Mouse (Mus musculus) small intestine, adult 2 months (tissue): ENCODE results near the gene Cant1. TPM values are rescaled to one million over a fixed set of nuclear protein-coding genes. Genes with fewer than 3 reads are reported as not detected.
A peak's percentile ranks its signal among the peaks of the same experiment; 100 is the strongest.

ENCODE experiments used
- H3K27ac ChIP-seq: fragments of 200-500 bp; 2 replicates; pipeline ENCODE4 v1.5.1; 2012; ENCODE audit warnings: low read depth, low read length, control low read depth, inconsistent platforms; ENCODE audit not compliant: insufficient read depth
- H3K27me3 ChIP-seq: fragments of 200-500 bp; 2 replicates; pipeline ENCODE4 v1.6.1; 2012; ENCODE audit warnings: mild to moderate bottlenecking, moderate library complexity, low read length, inconsistent platforms; ENCODE audit not compliant: control insufficient read depth, insufficient read depth
- H3K36me3 ChIP-seq: fragments of 200-500 bp; 2 replicates; pipeline ENCODE4 v1.6.1; 2012; ENCODE audit warnings: mild to moderate bottlenecking, low read length, control low read depth, inconsistent platforms; ENCODE audit not compliant: control insufficient read depth, insufficient read depth
- H3K4me1 ChIP-seq: fragments of 200-500 bp; 2 replicates; pipeline ENCODE4 v1.6.1; 2012; ENCODE audit warnings: low read length, inconsistent platforms, mixed read lengths; ENCODE audit not compliant: control insufficient read depth, insufficient read depth, insufficient read length
- H3K4me3 ChIP-seq: fragments of 200-500 bp; 2 replicates; pipeline ENCODE4 v1.5.1; 2012; ENCODE audit warnings: low read depth, mild to moderate bottlenecking, control low read depth, inconsistent platforms, low read length, moderate library complexity
- CTCF ChIP-seq: fragments of 200-500 bp; IDR thresholded peaks from 2 replicates; pipeline ENCODE4 v1.5.1; 2012; ENCODE audit warnings: low read depth, mild to moderate bottlenecking, control low read depth, inconsistent platforms, low read length, moderate library complexity, mixed read lengths; ENCODE audit not compliant: insufficient replicate concordance, insufficient read length; ENCODE audit errors: extremely low read depth
- POLR2A ChIP-seq: fragments of 200-500 bp; IDR thresholded peaks from 2 replicates; pipeline ENCODE4 v1.6.1; 2012; ENCODE audit warnings: low read depth, mild to moderate bottlenecking, control low read depth, inconsistent platforms, low read length, moderate library complexity
- WGBS: fragments of 180-500 bp; shearing (Covaris S2); methylation state at CpG from one replicate; pipeline ENCODE4 v1.1.7; 2018; 5-methylcytosine and 5-hydroxymethylcytosine counted together
- polyA plus RNA-seq: library from polyadenylated mRNA; depleted of rRNA; stranded (reverse); fragments of >200 nt; gene quantifications from 2 replicates; pipeline ENCODE4 v1.2.3, GENCODE M21; 2012; rRNA removed

Cant1 gene
- polyA plus RNA-seq, 1 experiment, result 158 TPM

- H3K36me3 ChIP-seq, result no peaks in the 10 kb centered on the region
- WGBS, result 10% methylated on average over 8 of the region's 8 CpGs
- H3K27ac ChIP-seq, result peak overlapping the region; percentile 86
- no peak for TF ChIP-seq CTCF
- TF ChIP-seq POLR2A, result no peak
- H3K4me1 ChIP-seq, result peaks cover 13% of the 10 kb centered on the region; the same call in 1 of the 2 replicates
- H3K4me3 ChIP-seq, result no peak overlapping the region
- no peaks in the 10 kb centered on the region for H3K27me3 ChIP-seq
Measured at GRCm38 (mm10) chr11:118362971-118363518, 55.8 kb downstream of the Cant1 start.

DNA sequence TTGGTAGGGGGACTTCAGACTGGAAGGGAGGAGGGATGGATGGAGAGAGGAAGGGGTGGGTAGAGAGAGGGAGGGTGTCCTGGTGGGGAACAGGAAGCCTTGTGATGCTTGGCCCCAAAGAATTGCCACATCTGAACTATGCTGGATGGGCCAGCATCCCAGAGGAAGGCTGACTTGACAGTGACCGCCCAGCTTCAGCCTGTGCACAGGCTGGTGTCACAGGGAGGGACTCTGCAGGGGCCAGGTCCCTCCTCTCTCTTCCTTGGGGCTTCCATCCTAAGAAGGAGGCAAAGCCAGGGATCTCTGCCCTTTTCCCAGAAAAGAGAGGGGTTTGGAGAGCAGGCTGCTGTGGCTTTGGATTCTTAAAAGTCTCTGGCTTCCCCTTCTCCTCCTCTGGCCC is 56.4 kb downstream of the Cant1 start:
- TF ChIP-seq POLR2A (no peak), CTCF (no peak)
- Histone ChIP-seq H3K27ac (0 out of 2 replicates have a peak overlapping the region, but pooled peaks have one; percentile 32), H3K27me3 (no peaks in the 10 kb centered on the region), H3K36me3 (no peaks in the 10 kb centered on the region), H3K4me1 (peaks cover 13% of the 10 kb centered on the region; the same call in 1 of the 2 replicates), H3K4me3 (no peak overlapping the region)
- WGBS, result 72% methylated on average over 1 of the region's 1 CpGs

DNA sequence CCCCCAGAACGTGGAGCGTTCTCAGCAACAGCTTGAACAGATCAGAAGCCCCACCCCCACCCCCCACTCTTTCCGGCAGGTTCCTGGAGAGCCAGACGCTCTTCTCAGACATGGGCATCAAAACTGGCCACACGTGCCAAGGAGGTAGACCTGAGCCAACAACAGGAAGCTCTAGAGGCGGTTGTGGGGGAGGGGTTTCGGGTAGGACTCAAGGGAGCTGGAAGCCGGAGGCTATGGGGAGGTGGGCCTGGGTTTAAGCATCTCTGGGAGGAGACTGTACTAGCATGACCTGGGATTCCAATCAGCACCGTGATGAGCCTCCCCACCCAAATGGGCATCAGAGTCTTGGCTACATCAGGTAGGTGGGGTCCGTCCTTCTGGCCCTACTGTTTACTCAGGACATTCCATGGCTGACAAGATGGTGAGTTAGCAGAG is 58.0 kb downstream of the Cant1 start:
- H3K4me3 ChIP-seq, result no peak overlapping the region
- H3K36me3 ChIP-seq, result no peaks in the 10 kb centered on the region
- H3K4me1 ChIP-seq, result peaks cover 13% of the 10 kb centered on the region; the same call in 1 of the 2 replicates
- H3K27me3 ChIP-seq, result no peaks in the 10 kb centered on the region
- WGBS, result 42% methylated on average over 10 of the region's 10 CpGs
- no peak overlapping the region for H3K27ac ChIP-seq
- TF ChIP-seq CTCF (no peak), POLR2A (no peak)

DNA sequence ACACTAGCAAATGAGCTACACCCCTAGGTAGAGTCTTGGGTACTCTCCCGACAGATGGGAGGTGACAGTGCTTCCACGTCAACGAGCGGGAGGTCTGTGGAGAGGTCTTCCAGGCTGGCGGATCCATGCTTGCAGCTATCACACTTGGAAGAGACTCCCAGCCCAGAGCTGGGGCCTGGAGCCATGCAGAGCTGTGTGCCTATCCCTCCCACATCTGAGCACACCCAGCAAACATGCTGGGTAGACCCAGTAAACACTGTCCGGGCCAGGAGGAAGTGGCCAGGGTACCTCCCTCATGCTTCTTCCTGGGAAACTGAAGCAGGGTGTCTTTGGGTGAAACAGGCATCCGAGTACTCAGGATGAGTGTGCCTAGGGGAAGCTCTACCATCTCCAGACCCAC is 58.4 kb downstream of the Cant1 start:
- H3K27me3 ChIP-seq, result no peaks in the 10 kb centered on the region
- H3K4me3 ChIP-seq, result no peak overlapping the region
- no peaks in the 10 kb centered on the region for H3K36me3 ChIP-seq
- TF ChIP-seq CTCF (no peak), POLR2A (no peak)
- no peak overlapping the region for H3K27ac ChIP-seq
- 41% methylated on average over 7 of the region's 7 CpGs for WGBS
- H3K4me1 ChIP-seq, result peaks cover 14% of the 10 kb centered on the region

Other genes starting within 250 kb of the Cant1 start
- 8.5 and 19.6 TPM in 2 replicates for gene Cyth1, start 170.5 kb downstream of the Cant1 start, polyA plus RNA-seq
- gene Usp36, start 128.8 kb downstream of the Cant1 start, polyA plus RNA-seq, result 10.8 and 11.5 TPM in 2 replicates
- gene Cep295nl, start 76.6 kb downstream of the Cant1 start, polyA plus RNA-seq, result 0.04 TPM in 1 of 2 replicates, not detected in the other
- 22.6 and 27.7 TPM in 2 replicates for gene Timp2, start 63.3 kb downstream of the Cant1 start, polyA plus RNA-seq
- gene Lgals3bp, start 17.0 kb downstream of the Cant1 start, polyA plus RNA-seq, result 372 and 739 TPM in 2 replicates
- 3.3 and 4.3 TPM in 2 replicates for gene C1qtnf1, start 9.1 kb upstream of the Cant1 start, polyA plus RNA-seq
- 12.3 and 18.3 TPM in 2 replicates for gene Engase, start 57.7 kb upstream of the Cant1 start, polyA plus RNA-seq